Mouse (Mus musculus): Measurements from ENCODE around the gene Chic2. TPM values are rescaled to one million over a fixed set of nuclear protein-coding genes. Genes with fewer than 3 reads are reported as not detected.

Chic2 gene
- total and polyA plus RNA-seq, 3 experiments: 33.4 to 100 (median 41.1) TPM

DNA sequence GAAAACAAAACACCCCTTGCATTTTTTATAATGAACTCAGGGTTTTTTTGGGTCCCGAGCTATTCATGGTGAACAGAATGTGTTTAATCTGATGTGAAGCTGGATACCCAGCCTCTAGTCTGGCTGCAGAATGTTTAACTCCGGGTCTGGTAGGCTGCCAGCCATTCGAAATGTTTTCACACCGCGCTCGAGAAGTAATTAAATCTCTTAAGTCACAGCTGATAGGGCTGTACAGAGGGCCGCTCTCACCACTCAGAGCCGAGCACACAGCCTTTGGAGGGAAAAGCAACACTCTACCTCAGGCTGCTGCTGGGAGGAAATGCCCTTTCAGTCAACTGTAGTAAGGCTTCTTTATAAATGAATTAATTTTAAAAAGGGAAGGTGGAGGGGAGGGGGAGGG, 49.6 kb downstream of the Chic2 start:
- Histone ChIP-seq H3K36me3 (ENCODE audit: control insufficient read depth in 1 of 2, insufficient read depth in 2 of 2, low read length in 2 of 2) (no peaks in the 10 kb centered on the region), H3K9me3 (replicated peaks; ENCODE audit: insufficient read depth, low read length) (no peaks in the 10 kb centered on the region), H3K4me3 (ENCODE audit: control insufficient read depth in 1 of 2, insufficient read depth in 1 of 2, low read depth in 2 of 2, low read length in 2 of 2) (no peak overlapping the region), H3K27me3 (ENCODE audit: control insufficient read depth in 1 of 2, insufficient read depth in 2 of 2, low read length in 2 of 2) (no peaks in the 10 kb centered on the region), H3K79me2 (ENCODE audit: control insufficient read depth, insufficient read depth, low read length, poor library complexity) (no peaks in the 10 kb centered on the region), H3K4me1 (ENCODE audit: control insufficient read depth in 1 of 2, insufficient read depth in 2 of 2, low read length in 2 of 2) (no peaks in the 10 kb centered on the region), H3K27ac (ENCODE audit: control insufficient read depth, low read depth, low read length) (no peak overlapping the region), H3K9ac (ENCODE audit: control insufficient read depth, low read depth, low read length, poor library complexity, severe bottlenecking) (no peak overlapping the region)
- TF ChIP-seq CHD2 (IDR thresholded peaks at IDR 0.05; ENCODE audit: low read length) (no peak), KAT2A (conservative IDR thresholded peaks at IDR 0.05; ENCODE audit: low read depth, low read length) (no peak), POLR2AphosphoS5 (IDR thresholded peaks at IDR 0.05; ENCODE audit: borderline replicate concordance, low read depth, low read length) (no peak), ZC3H11A (IDR thresholded peaks at IDR 0.05; ENCODE audit: low read depth, low read length) (no peak), MYC (IDR thresholded peaks at IDR 0.05; ENCODE audit: low read depth, low read length) (no peak), TBP (IDR thresholded peaks at IDR 0.05; ENCODE audit: low read depth, low read length) (no peak), USF1 (IDR thresholded peaks at IDR 0.05; ENCODE audit: low read depth, low read length) (no peak), NELFE (IDR thresholded peaks at IDR 0.05; ENCODE audit: low read depth, low read length) (no peak), GABPA (IDR thresholded peaks at IDR 0.05; ENCODE audit: low read depth, low read length) (no peak), ZNF384 (IDR thresholded peaks at IDR 0.05; ENCODE audit: low read depth, low read length) (no peak), ZMIZ1 (IDR thresholded peaks at IDR 0.05; ENCODE audit: low read depth, low read length) (no peak), RCOR1 (IDR thresholded peaks at IDR 0.05; ENCODE audit: low read depth, low read length) (no peak), CHD1 (IDR thresholded peaks at IDR 0.05; ENCODE audit: low read depth, low read length) (no peak), JUND (IDR thresholded peaks at IDR 0.05; ENCODE audit: low read depth, low read length) (no peak)
- DNase-seq (ENCODE audit: low read depth, low spot score): no peak

DNA sequence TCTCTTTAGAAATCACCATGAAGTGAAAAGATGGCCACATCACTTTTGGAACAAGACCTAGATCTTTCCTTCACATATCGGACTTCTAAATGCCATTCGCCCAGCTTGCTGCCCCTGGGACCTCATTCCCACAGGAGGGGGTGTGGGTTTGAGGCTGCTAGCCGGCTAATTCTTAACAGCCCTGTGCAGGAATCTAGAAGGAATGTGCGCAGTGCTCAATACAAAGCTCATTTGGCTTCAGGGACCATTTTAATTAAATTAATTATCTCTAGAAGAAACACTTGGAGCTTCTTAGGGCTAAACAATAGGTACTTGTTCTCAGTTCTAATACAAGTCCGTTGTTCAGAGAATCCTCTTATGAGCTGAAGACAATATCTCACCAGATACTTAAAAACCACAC, 60.5 kb downstream of the Chic2 start:
- Histone ChIP-seq H3K36me3 (ENCODE audit: control insufficient read depth in 1 of 2, insufficient read depth in 2 of 2, low read length in 2 of 2) (no peaks in the 10 kb centered on the region), H3K4me1 (ENCODE audit: control insufficient read depth in 1 of 2, insufficient read depth in 2 of 2, low read length in 2 of 2) (no peaks in the 10 kb centered on the region)
- DNase-seq (ENCODE audit: low read depth, low spot score): no peak

More for the DNA sequence above, 60.5 kb downstream of the Chic2 start:
- Histone ChIP-seq H3K9ac (ENCODE audit: control insufficient read depth, low read depth, low read length, poor library complexity, severe bottlenecking) (no peak overlapping the region), H3K27me3 (ENCODE audit: control insufficient read depth in 1 of 2, insufficient read depth in 2 of 2, low read length in 2 of 2) (peaks cover 2 to 7% of the 10 kb centered on the region in 2 experiments; a peak in 3 of 4 replicates), H3K27ac (ENCODE audit: control insufficient read depth, low read depth, low read length) (no peak overlapping the region), H3K9me3 (replicated peaks; ENCODE audit: insufficient read depth, low read length) (no peaks in the 10 kb centered on the region), H3K79me2 (ENCODE audit: control insufficient read depth, insufficient read depth, low read length, poor library complexity) (no peaks in the 10 kb centered on the region), H3K4me3 (ENCODE audit: control insufficient read depth in 1 of 2, insufficient read depth in 1 of 2, low read depth in 2 of 2, low read length in 2 of 2) (no peak overlapping the region)
- TF ChIP-seq ZKSCAN1 (IDR thresholded peaks at IDR 0.05; ENCODE audit: low read depth, low read length): no peak
- TF ChIP-seq JUND (IDR thresholded peaks at IDR 0.05; ENCODE audit: low read depth, low read length): no peak
- TF ChIP-seq MAX (IDR thresholded peaks at IDR 0.05; ENCODE audit: low read length): no peak
- TF ChIP-seq USF1 (IDR thresholded peaks at IDR 0.05; ENCODE audit: low read depth, low read length): no peak
- no peak for TF ChIP-seq UBTF (IDR thresholded peaks at IDR 0.05; ENCODE audit: borderline replicate concordance, insufficient read depth, low read depth, low read length)
- TF ChIP-seq ZMIZ1 (IDR thresholded peaks at IDR 0.05; ENCODE audit: low read depth, low read length): no peak
- no peak for TF ChIP-seq E2F4 (IDR thresholded peaks at IDR 0.05; ENCODE audit: borderline replicate concordance, low read depth, low read length)
- no peak for TF ChIP-seq CTCF (IDR thresholded peaks at IDR 0.05 in 2 of 3, conservative IDR thresholded peaks at IDR 0.05 in 1 of 3; ENCODE audit: control insufficient read depth in 1 of 3, insufficient read depth in 1 of 3, low read depth in 2 of 3, low read length in 3 of 3, poor library complexity in 1 of 3, severe bottlenecking in 1 of 3)
- no peak for TF ChIP-seq TCF12 (IDR thresholded peaks at IDR 0.05; ENCODE audit: low read depth, low read length)
- TF ChIP-seq SIN3A (IDR thresholded peaks at IDR 0.05; ENCODE audit: low read length): no peak
- no peak for TF ChIP-seq HCFC1 (IDR thresholded peaks at IDR 0.05; ENCODE audit: low read depth, low read length)

Data from MEL (cell line).